In genomic region chr7:63875686-63876085, GRCm38 (mm10) we compare ENCODE assay signal across 30 mouse cellular contexts. TPM values are rescaled to one million over a fixed set of nuclear protein-coding genes. Genes with fewer than 3 reads are reported as not detected.
DNase-seq lines count a peak whose midpoint lies in the region; ATAC-seq lines count a peak whose summit lies in the region.
"Had no signal": no experiment of that assay in that cellular context is flagged by ENCODE, and none has a peak within 500 bp of the region (broad histone marks: within the 10 kb centered on the region; RNA-seq: fewer than 3 reads in every experiment).

No protein-coding gene starts in this region.

- DNase-seq in heart, adult 11 months, result peak; percentile 95
- no peak for DNase-seq in heart, postnatal 4 days
- DNase-seq in kidney, postnatal 36 days, result no peak
- DNase-seq in lung, postnatal 10 days, result peak; percentile 40
- DNase-seq in lung, postnatal 25 days (ENCODE audit: low spot score), result no peak
- no peak for DNase-seq in cerebellum, postnatal 36 days
- DNase-seq: adrenal gland, adult 8-10 months; cerebellum, adult 2 months; kidney, postnatal 25 days; lung, postnatal 14 days; midbrain, embryonic 14.5 days; right cerebral cortex, postnatal 25 days had no signal

- no peak overlapping the region for H3K4me2 ChIP-seq in kidney, embryonic 16.5 days (replicated peaks; ENCODE audit: low read depth, low read length)
- no peak overlapping the region for H3K4me2 ChIP-seq in midbrain, embryonic 15.5 days
- H3K4me2 ChIP-seq: forebrain, embryonic 13.5 days; neural tube, embryonic 12.5 days had no signal

- no peaks in the 10 kb centered on the region for H3K9me3 ChIP-seq in kidney, embryonic 16.5 days (ENCODE audit: low read length)
- no peaks in the 10 kb centered on the region for H3K9me3 ChIP-seq in midbrain, embryonic 15.5 days
- H3K9me3 ChIP-seq: forebrain, embryonic 13.5 days; neural tube, embryonic 12.5 days had no signal

- no peaks in the 10 kb centered on the region; the same call in 1 of the 2 replicates for H3K4me1 ChIP-seq in kidney, embryonic 16.5 days (ENCODE audit: insufficient read depth, low read length)
- no peaks in the 10 kb centered on the region for H3K4me1 ChIP-seq in midbrain, embryonic 15.5 days
- H3K4me1 ChIP-seq: forebrain, embryonic 13.5 days; neural tube, embryonic 12.5 days had no signal

- H3K27ac ChIP-seq in kidney, embryonic 16.5 days (ENCODE audit: low read length), result no peak overlapping the region
- H3K27ac ChIP-seq in midbrain, embryonic 15.5 days, result no peak overlapping the region
- H3K27ac ChIP-seq: forebrain, embryonic 13.5 days; hindbrain, postnatal 0 days; neural tube, embryonic 12.5 days had no signal

- peak; percentile 42; the same call in 1 of the 2 replicates for ATAC-seq in kidney, embryonic 16.5 days (ENCODE audit: low FRiP score, low TSS enrichment)
- no peak for ATAC-seq in midbrain, embryonic 15.5 days (replicated peaks)
- ATAC-seq: activated CD4-positive, CD25-positive, alpha-beta regulatory T cell, adult 4 months; CD4-positive, CD25-positive, alpha-beta regulatory T cell, adult 4 months; forebrain, embryonic 13.5 days; hindbrain, postnatal 0 days; intestine, embryonic 16.5 days had no signal

- no peaks in the 10 kb centered on the region for H3K36me3 ChIP-seq in kidney, embryonic 16.5 days (ENCODE audit: insufficient read depth, low read length)
- no peaks in the 10 kb centered on the region for H3K36me3 ChIP-seq in midbrain, embryonic 15.5 days (replicated peaks)
- H3K36me3 ChIP-seq: neural tube, embryonic 12.5 days had no signal

- no peak overlapping the region for H3K4me3 ChIP-seq in kidney, embryonic 16.5 days (ENCODE audit: low read length)
- no peak overlapping the region for H3K4me3 ChIP-seq in midbrain, embryonic 15.5 days
- H3K4me3 ChIP-seq: forebrain, embryonic 13.5 days; neural tube, embryonic 12.5 days had no signal

- no peak overlapping the region for H3K9ac ChIP-seq in kidney, embryonic 16.5 days (replicated peaks; ENCODE audit: low read length)
- H3K9ac ChIP-seq in midbrain, embryonic 15.5 days, result no peak overlapping the region
- H3K9ac ChIP-seq: forebrain, embryonic 13.5 days; neural tube, embryonic 12.5 days had no signal

- H3K27me3 ChIP-seq in kidney, embryonic 16.5 days (ENCODE audit: insufficient read depth, low read length), result no peaks in the 10 kb centered on the region
- no peaks in the 10 kb centered on the region for H3K27me3 ChIP-seq in midbrain, embryonic 15.5 days (replicated peaks)
- H3K27me3 ChIP-seq: forebrain, embryonic 13.5 days; neural tube, embryonic 12.5 days had no signal

RNA-seq across cellular contexts. Expression of gene E030018B13Rik, which starts 41.0 kb away (rescaled TPM):
- not detected for total RNA-seq in heart, postnatal 4 days (2021)
- not detected in 2 replicates for polyA plus RNA-seq in kidney, embryonic 16.5 days (2015; fragmentation: Nextera tagmentation; extraction: Ambion mirVana)
- polyA plus RNA-seq in midbrain, embryonic 15.5 days (2015; fragmentation: Nextera tagmentation; extraction: Ambion mirVana), result 0.17 and 0.23 TPM in 2 replicates
- total RNA-seq: gastrocnemius, adult 18-20 months; hindbrain, postnatal 0 days; left cerebral cortex, adult 18-20 months; left cerebral cortex, postnatal 25 days; megakaryocyte-erythroid progenitor cell, adult 5-6 weeks had no signal
- polyA plus RNA-seq: CD4-positive, CD25-positive, alpha-beta regulatory T cell, adult 4 months; cerebellum, adult 2 months; embryonic facial prominence, embryonic 14.5 days; hindbrain, postnatal 0 days; intestine, embryonic 16.5 days; liver, adult 2 months; liver, embryonic 16.5 days; midbrain, embryonic 14.5 days; spleen, adult 2 months; testis, adult 2 months; urinary bladder, adult 2 months had no signal

Comparison
In these comparisons a context has a peak if more than half of its experiments do, and no peak if none do; other contexts are left out.
1. DNase-seq: peak in heart, adult 11 months (single experiment) and lung, postnatal 10 days (single experiment); none in heart, postnatal 4 days (single experiment), kidney, postnatal 36 days (0 of 2), lung, postnatal 25 days (single experiment) and cerebellum, postnatal 36 days (0 of 2).